Mouse (Mus musculus): ENCODE measurements around the gene Morn5. TPM values are rescaled to one million over a fixed set of nuclear protein-coding genes. Genes with fewer than 3 reads are reported as not detected.
A peak's percentile ranks its signal among the peaks of the same experiment; 100 is the strongest.

The Morn5 gene
- polyA plus RNA-seq, 1 experiment from 2014 or later: not detected

DNA sequence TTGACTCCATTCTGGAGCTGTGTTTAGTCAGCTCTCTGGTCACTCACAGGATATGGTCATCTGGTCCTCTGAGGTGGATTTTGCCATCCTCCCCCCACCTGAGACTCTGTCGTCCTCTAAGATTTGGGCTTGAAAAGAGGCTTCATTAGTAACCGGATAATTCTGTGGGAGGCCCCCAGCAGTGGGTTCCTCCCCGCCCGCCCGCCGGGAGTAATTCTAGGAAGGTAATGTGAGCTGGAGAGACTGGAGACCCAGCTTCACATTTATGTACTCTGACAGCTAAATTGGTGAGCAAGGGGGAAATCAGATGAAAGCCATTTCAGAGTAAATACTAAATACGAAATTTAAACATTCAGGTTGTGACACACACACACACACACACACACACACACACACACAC lies 59.4 kb downstream of the Morn5 start:
- Histone ChIP-seq H3K9ac (no peak overlapping the region), H3K9me3 (no peaks in the 10 kb centered on the region), H3K4me3 (0 out of 2 replicates have a peak overlapping the region, but pooled peaks have one; percentile 1), H3K4me2 (peak overlapping the region; percentile 24; the same call in 1 of the 2 replicates), H3K36me3 (no peaks in the 10 kb centered on the region), H3K27me3 (peaks cover 66% of the 10 kb centered on the region), H3K27ac (no peak overlapping the region), H3K4me1 (peaks cover 35% of the 10 kb centered on the region)
- WGBS: under 1% methylated on average over 7 of the region's 7 CpGs
- no peak for ATAC-seq (ENCODE audit: insufficient number of reproducible peaks, insufficient read depth, low FRiP score, low TSS enrichment, low read depth)

- Histone ChIP-seq H3K4me1 (peaks cover 10% of the 10 kb centered on the region), H3K27me3 (peaks cover 25% of the 10 kb centered on the region), H3K27ac (no peak overlapping the region), H3K4me2 (no peak overlapping the region), H3K36me3 (peaks cover 21% of the 10 kb centered on the region), H3K9ac (no peak overlapping the region), H3K4me3 (no peak overlapping the region), H3K9me3 (no peaks in the 10 kb centered on the region)
- 64% methylated on average over 3 of the region's 3 CpGs for WGBS
- no peak for ATAC-seq (ENCODE audit: insufficient number of reproducible peaks, insufficient read depth, low FRiP score, low TSS enrichment, low read depth)
Measured at GRCm38 (mm10) chr2:36112632-36113031, 63.4 kb downstream of the Morn5 start.

- no peaks in the 10 kb centered on the region for H3K9me3 ChIP-seq
- no peak overlapping the region for H3K9ac ChIP-seq
- H3K4me2 ChIP-seq: no peak overlapping the region
- WGBS: 85% methylated on average over 9 of the region's 9 CpGs
- peaks cover 82% of the 10 kb centered on the region for H3K36me3 ChIP-seq
- H3K4me3 ChIP-seq: no peak overlapping the region
- no peak for ATAC-seq (ENCODE audit: insufficient number of reproducible peaks, insufficient read depth, low FRiP score, low TSS enrichment, low read depth)
- no peaks in the 10 kb centered on the region for H3K27me3 ChIP-seq
- peaks cover 4% of the 10 kb centered on the region; the same call in 1 of the 2 replicates for H3K4me1 ChIP-seq
- no peak overlapping the region for H3K27ac ChIP-seq
Measured at GRCm38 (mm10) chr2:36126795-36127429, 77.7 kb downstream of the Morn5 start.

DNA sequence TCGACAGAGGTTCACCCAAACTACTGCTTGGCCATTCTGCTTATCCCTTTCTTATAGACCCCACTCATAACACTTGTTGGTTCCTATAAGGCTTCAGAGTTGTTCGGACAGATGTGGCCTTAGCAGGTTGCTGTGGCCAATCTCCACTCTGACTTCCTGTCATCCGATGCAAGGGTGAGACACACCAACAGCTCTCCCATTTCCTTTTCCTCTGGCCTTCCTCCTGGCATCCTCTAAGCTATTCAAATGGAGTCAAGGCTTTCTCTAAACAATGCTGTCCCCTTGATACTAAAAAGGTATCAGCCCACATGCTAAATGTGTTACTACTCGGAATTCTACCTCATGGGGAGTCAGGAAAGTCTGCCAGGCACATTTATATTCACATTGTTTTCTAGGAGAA lies 78.7 kb downstream of the Morn5 start:
- 71% methylated on average over 4 of the region's 4 CpGs for WGBS
- H3K27ac ChIP-seq: no peak overlapping the region
- H3K4me3 ChIP-seq: no peak overlapping the region
- H3K9me3 ChIP-seq: no peaks in the 10 kb centered on the region
- H3K4me1 ChIP-seq: peaks cover 4% of the 10 kb centered on the region; the same call in 1 of the 2 replicates
- no peak for ATAC-seq (ENCODE audit: insufficient number of reproducible peaks, insufficient read depth, low FRiP score, low TSS enrichment, low read depth)
- no peak overlapping the region for H3K9ac ChIP-seq
- no peaks in the 10 kb centered on the region for H3K27me3 ChIP-seq
- H3K4me2 ChIP-seq: no peak overlapping the region
- H3K36me3 ChIP-seq: peaks cover 81% of the 10 kb centered on the region

DNA sequence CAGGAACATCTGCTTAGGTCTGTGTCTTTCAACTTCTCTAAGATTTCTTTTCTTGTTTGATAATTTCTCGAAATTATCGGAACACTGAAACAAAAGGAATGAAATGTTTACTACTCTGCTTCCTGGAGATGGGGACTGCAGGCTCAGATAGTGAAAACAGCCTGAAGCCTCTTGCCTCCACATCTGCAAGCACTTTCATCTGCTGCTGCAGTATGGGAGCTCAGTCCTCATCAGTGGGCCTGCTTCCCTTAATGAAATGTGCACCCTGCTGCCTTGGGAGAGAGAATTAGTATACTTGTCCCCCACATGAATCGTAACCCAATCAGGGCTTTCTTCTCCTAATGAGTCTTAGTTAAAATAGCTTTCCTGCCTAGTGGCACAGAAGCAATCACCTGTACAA lies 79.8 kb downstream of the Morn5 start:
- Histone ChIP-seq H3K4me2 (no peak overlapping the region), H3K27me3 (no peaks in the 10 kb centered on the region), H3K36me3 (peaks cover 81% of the 10 kb centered on the region), H3K9ac (no peak overlapping the region), H3K4me1 (peaks cover 4% of the 10 kb centered on the region; the same call in 1 of the 2 replicates), H3K27ac (no peak overlapping the region), H3K9me3 (no peaks in the 10 kb centered on the region), H3K4me3 (no peak overlapping the region)
- ATAC-seq (ENCODE audit: insufficient number of reproducible peaks, insufficient read depth, low FRiP score, low TSS enrichment, low read depth): no peak
- WGBS: 56% methylated on average over 3 of the region's 3 CpGs

Other genes with a start within 250 kb of the Morn5 start
- gene Ttll11, start 69.5 kb upstream of the Morn5 start, polyA plus RNA-seq (2015; fragmentation: Nextera tagmentation; extraction: Ambion mirVana): 2.0 and 2.1 TPM in 2 replicates
- 207 and 220 TPM in 2 replicates for gene Ndufa8, start 52 bp upstream of the Morn5 start, polyA plus RNA-seq (2015; fragmentation: Nextera tagmentation; extraction: Ambion mirVana)
- 13.7 and 13.8 TPM in 2 replicates for gene Lhx6, start 56.0 kb downstream of the Morn5 start, polyA plus RNA-seq (2015; fragmentation: Nextera tagmentation; extraction: Ambion mirVana)
- 27.6 and 34.7 TPM in 2 replicates for gene Mrrf, start 86.9 kb downstream of the Morn5 start, polyA plus RNA-seq (2015; fragmentation: Nextera tagmentation; extraction: Ambion mirVana)
- gene Rbm18, start 87.3 kb downstream of the Morn5 start, polyA plus RNA-seq (2015; fragmentation: Nextera tagmentation; extraction: Ambion mirVana): 82.8 and 85.6 TPM in 2 replicates
- 6.6 and 6.9 TPM in 2 replicates for gene Ptgs1, start 181.0 kb downstream of the Morn5 start, polyA plus RNA-seq (2015; fragmentation: Nextera tagmentation; extraction: Ambion mirVana)

All from embryonic facial prominence, embryonic 13.5 days (tissue).